Mouse (Mus musculus): ENCODE results near the gene Pik3r5.

Gene Pik3r5

GRCm38 (mm10) chr11:68526441-68526840 is 94.5 kb downstream of the Pik3r5 start:
- no peak for DNase-seq (ENCODE audit: low read depth, low spot score)

- DNase-seq (ENCODE audit: low read depth, low spot score): peak; percentile 34
Observed at GRCm38 (mm10) chr11:68531066-68531806, 99.3 kb downstream of the Pik3r5 start.

DNA sequence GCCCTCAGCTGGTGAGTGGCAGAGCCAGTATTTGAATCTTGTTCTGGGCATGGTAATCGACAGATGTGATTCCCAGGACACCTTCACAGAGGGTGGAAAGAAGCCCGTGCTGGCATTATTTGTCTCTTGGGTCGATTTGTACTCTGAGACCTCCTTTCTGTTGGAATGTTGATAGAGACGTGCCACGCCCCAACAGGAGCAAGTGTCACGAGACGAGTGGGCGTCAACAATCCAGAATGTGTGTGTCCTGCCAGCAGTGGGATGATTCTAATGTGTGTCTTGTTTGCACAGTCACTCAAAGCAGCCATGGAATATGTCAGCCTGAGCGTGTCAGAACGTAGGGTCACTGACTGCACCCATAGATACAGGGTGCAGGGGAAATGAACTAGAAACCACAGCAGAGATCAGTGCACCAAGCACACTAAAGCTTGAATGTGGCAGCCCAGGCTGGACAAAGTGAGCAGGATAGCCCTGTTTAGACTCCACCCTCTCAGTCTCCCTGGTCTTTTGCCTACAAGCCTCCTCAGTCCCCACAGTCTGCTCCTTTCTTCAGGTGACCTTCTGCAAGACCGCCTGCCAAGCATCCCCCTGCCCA is 100.1 kb downstream of the Pik3r5 start:
- no peak for DNase-seq (ENCODE audit: low read depth, low spot score)

DNA sequence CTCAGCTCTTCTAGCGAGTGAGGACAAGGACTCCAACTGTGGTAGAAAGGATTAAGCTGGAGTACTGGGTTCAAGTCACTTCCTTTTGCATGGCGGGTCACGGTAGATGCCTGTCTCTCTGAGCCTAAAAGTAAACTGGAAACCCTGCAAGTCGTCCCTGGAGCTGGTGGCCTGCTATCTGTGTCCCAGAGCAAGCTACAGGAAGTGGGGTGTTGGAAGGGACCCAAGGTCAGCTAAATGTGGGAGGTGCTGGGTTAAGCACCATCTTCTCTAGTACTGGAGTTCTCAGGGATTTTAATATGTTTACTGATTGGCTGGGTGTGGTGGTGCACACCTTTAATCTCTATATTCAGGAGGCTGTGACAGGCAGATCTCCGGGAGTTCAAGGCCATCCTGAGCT is 100.9 kb downstream of the Pik3r5 start:
- DNase-seq (ENCODE audit: low read depth, low spot score): no peak

- DNase-seq (ENCODE audit: low read depth, low spot score): no peak
Observed at GRCm38 (mm10) chr11:68533971-68534475, 102.1 kb downstream of the Pik3r5 start.

DNA sequence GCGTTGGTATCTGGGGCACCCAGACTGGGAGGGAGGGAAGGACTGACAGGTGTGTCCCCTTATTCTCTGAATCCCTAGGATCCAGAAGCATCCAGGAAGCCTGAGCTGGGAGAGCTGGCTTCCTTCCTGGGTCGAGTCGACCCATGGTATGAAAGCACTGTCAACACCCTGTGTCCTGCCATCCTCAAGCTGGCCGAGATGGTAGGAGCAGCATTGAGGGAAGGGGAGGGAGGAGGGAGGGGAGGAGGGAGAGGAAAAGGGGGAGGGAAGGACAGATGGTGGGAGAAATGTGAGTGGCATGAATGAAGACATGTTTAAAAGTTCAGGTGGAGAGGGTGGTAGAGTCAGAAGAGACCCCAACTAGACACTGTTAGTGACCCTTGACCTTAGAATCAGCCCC is 104.1 kb downstream of the Pik3r5 start:
- DNase-seq (ENCODE audit: low read depth, low spot score): no peak

DNA sequence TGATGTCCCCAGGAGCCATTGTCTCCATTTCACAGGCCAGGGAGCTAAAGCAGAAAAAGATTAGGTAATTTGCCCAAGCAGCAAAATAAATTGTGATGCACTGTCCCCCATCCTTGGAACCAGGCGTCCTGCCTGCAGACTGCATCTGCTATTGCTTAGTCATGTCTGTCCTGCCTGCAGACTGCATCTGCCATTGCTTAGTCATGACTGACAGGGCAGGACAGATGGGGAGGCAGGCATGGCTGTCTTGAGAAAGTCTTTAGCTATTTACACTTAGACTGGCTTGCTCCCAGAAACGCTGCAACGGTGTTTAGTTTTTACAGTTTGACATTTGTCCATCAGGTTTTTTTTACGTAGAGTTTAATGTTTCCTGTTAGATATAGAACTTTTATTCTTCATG is 104.5 kb downstream of the Pik3r5 start:
- DNase-seq (ENCODE audit: low read depth, low spot score): peak; percentile 39

DNA sequence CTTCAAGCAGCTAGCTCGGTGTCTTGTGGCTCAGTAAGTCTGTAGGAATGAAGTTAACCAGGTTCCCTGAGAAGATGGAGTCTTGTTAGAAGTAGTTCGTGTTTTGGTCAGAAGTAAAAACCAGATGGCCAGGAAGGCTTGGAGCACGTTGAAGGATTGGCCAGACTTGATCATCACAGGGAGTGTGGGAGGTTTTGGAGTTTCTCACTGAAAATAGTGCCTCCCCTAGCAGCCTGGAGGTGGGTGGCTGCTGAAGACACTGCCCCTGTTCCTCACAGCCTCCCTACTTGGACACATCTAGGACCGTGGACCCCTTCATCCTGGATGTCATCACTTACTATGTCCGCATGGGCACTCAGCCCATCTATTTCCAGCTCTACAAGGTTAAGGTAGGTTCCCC is 107.7 kb downstream of the Pik3r5 start:
- DNase-seq (ENCODE audit: low read depth, low spot score): no peak

- peak; percentile 24 for DNase-seq (ENCODE audit: low read depth, low spot score)
Observed at GRCm38 (mm10) chr11:68544554-68544953, 112.6 kb downstream of the Pik3r5 start.

- no peak for DNase-seq (ENCODE audit: low read depth, low spot score)
Observed at GRCm38 (mm10) chr11:68545172-68545571, 113.3 kb downstream of the Pik3r5 start.

DNA sequence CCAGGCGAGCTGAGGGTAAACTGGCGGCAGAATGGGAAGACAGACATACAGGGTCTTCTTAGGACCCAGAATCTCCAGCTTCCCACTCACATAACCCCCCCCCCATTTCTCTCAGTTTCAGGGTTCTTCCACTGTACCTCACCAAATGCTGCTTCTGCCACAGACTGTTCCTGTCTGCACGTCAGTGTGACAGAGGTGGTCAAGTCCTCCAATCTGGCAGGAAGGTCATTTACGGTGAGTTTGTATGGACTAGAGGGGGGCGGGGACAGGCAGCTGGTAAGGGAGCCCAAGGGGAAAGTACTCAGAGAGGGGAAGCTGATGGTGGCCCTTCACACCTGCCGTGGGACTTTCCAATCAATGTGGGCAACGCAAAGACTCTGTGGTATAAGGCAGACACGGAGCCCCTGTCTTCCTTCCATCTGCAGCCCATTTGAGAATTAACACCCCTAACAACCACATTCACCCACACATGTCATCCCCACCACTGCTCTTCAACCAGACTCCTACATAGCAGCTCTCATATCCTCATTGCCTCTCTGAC is 113.8 kb downstream of the Pik3r5 start:
- DNase-seq (ENCODE audit: low read depth, low spot score): no peak

Data from mesoderm, embryonic 11.5 days (tissue).